Mouse (Mus musculus) heart, embryonic 11.5 days (tissue): ENCODE measurements at regions not wholly inside any gene's neighbourhood (a gene's known extent, or its start where the extent isn't known, plus 50 kb on each side); places are given as distances from the start of the nearest gene placed in this dataset.
"Not testable (repeated sequence)": the region's sequence is repeated elsewhere in the genome, so short reads cannot be mapped to it uniquely, and the experiment has no call there.

Source experiments
- ATAC-seq: fragments of 200-750 bp; cut with Nextera tagmentation; replicated peaks from 2 replicates; pipeline ENCODE4 v1.8.0; 2017; ENCODE audit warnings: moderate library complexity; ENCODE audit not compliant: insufficient number of reproducible peaks, low FRiP score, low TSS enrichment
- H3K27ac ChIP-seq: fragments of 300-500 bp; sonication (generic); 2 replicates; pipeline ENCODE4 v1.5.1; 2014; ENCODE audit warnings: mild to moderate bottlenecking, low read depth, low read length
- H3K27me3 ChIP-seq: fragments of 300-500 bp; sonication (generic); 2 replicates; pipeline ENCODE4 v1.6.1; 2014; ENCODE audit warnings: mild to moderate bottlenecking, low read length, mixed read lengths; ENCODE audit not compliant: control insufficient read depth, insufficient read depth
- H3K36me3 ChIP-seq: fragments of 300-500 bp; sonication (generic); 2 replicates; pipeline ENCODE4 v1.6.1; 2014; ENCODE audit warnings: mild to moderate bottlenecking, low read length, moderate library complexity, mixed read lengths; ENCODE audit not compliant: control insufficient read depth, insufficient read depth
- H3K4me1 ChIP-seq: fragments of 300-500 bp; sonication (generic); 2 replicates; pipeline ENCODE4 v1.6.1; 2014; ENCODE audit warnings: low read length; ENCODE audit not compliant: control insufficient read depth, insufficient read depth
- H3K4me2 ChIP-seq: fragments of 300-500 bp; sonication (generic); 2 replicates; pipeline ENCODE4 v1.6.1; 2014; ENCODE audit warnings: mild to moderate bottlenecking, moderate library complexity
- H3K4me3 ChIP-seq: fragments of 300-500 bp; sonication (generic); 2 replicates; pipeline ENCODE4 v1.5.1; 2014; ENCODE audit warnings: low read depth, low read length
- H3K9ac ChIP-seq: fragments of 300-500 bp; sonication (generic); 2 replicates; pipeline ENCODE4 v1.6.1; 2014; ENCODE audit warnings: mild to moderate bottlenecking, low read depth, low read length, moderate library complexity
- H3K9me3 ChIP-seq: fragments of 300-500 bp; sonication (generic); replicated peaks from 2 replicates; pipeline ENCODE4 v1.6.1; 2016; ENCODE audit warnings: low read length; ENCODE audit not compliant: control insufficient read depth
- WGBS: fragments of 180-500 bp; shearing (Covaris S2); extraction: QIAGEN DNeasy Blood & Tissue Kit; methylation state at CpG from one replicate; pipeline ENCODE4 v1.1.7; 2014; ENCODE audit not compliant: insufficient replicate concordance; 5-methylcytosine and 5-hydroxymethylcytosine counted together

- Histone ChIP-seq H3K4me1 (no peaks in the 10 kb centered on the region), H3K9me3 (no peaks in the 10 kb centered on the region), H3K9ac (no peak overlapping the region), H3K4me3 (no peak overlapping the region), H3K27me3 (no peaks in the 10 kb centered on the region), H3K36me3 (no peaks in the 10 kb centered on the region), H3K27ac (no peak overlapping the region), H3K4me2 (no peak overlapping the region)
- ATAC-seq, result no peak; the same call in 1 of the 2 replicates
- 67% methylated on average over 12 of the region's 12 CpGs for WGBS
These were observed 94.8 kb upstream of the A430005L14Rik start for GRCm38 (mm10) chr4:153862121-153862660.

- ATAC-seq, result no peak
- Histone ChIP-seq H3K27ac (no peak overlapping the region), H3K4me3 (no peak overlapping the region), H3K4me2 (no peak overlapping the region), H3K9me3 (no peaks in the 10 kb centered on the region), H3K9ac (no peak overlapping the region), H3K27me3 (no peaks in the 10 kb centered on the region), H3K4me1 (no peaks in the 10 kb centered on the region), H3K36me3 (no peaks in the 10 kb centered on the region)
- whole genome bisulfite sequencing, result 71% methylated on average over 3 of the region's 3 CpGs
These were observed 84.7 kb upstream of the A430005L14Rik start for GRCm38 (mm10) chr4:153872346-153872745.

GRCm38 (mm10) chr4:153875036-153875435 is 82.0 kb upstream of the A430005L14Rik start:
- not testable (repeated sequence) for H3K4me3 ChIP-seq, ATAC-seq, H3K4me2 ChIP-seq, H3K4me1 ChIP-seq, H3K27me3 ChIP-seq, H3K9ac ChIP-seq, H3K27ac ChIP-seq, H3K9me3 ChIP-seq, H3K36me3 ChIP-seq
- WGBS, result 67% methylated on average over 1 of the region's 1 CpGs

- Histone ChIP-seq H3K27ac (no peak overlapping the region), H3K9me3 (no peaks in the 10 kb centered on the region), H3K27me3 (no peaks in the 10 kb centered on the region), H3K4me2 (no peak overlapping the region), H3K4me3 (no peak overlapping the region), H3K4me1 (no peaks in the 10 kb centered on the region), H3K9ac (no peak overlapping the region), H3K36me3 (no peaks in the 10 kb centered on the region)
- ATAC-seq, result peak; percentile 69
- 57% methylated on average over 7 of the region's 7 CpGs for WGBS
These were observed 79.9 kb upstream of the A430005L14Rik start for GRCm38 (mm10) chr4:153876954-153877642.

GRCm38 (mm10) chr4:153883057-153883456 is 74.0 kb upstream of the A430005L14Rik start:
- H3K4me2 ChIP-seq, result no peak overlapping the region
- WGBS, result 21% methylated on average over 3 of the region's 3 CpGs
- no peak overlapping the region for H3K27ac ChIP-seq
- ATAC-seq, result no peak
- H3K27me3 ChIP-seq, result no peaks in the 10 kb centered on the region
- H3K4me1 ChIP-seq, result no peaks in the 10 kb centered on the region
- H3K9ac ChIP-seq, result no peak overlapping the region
- no peak overlapping the region for H3K4me3 ChIP-seq
- H3K36me3 ChIP-seq, result no peaks in the 10 kb centered on the region
- H3K9me3 ChIP-seq, result no peaks in the 10 kb centered on the region

- no peak overlapping the region for H3K4me2 ChIP-seq
- ATAC-seq, result no peak
These were observed 73.0 kb upstream of the A430005L14Rik start for GRCm38 (mm10) chr4:153884044-153884443.

GRCm38 (mm10) chr4:153885836-153886235 is 71.2 kb upstream of the A430005L14Rik start:
- no peaks in the 10 kb centered on the region for H3K27me3 ChIP-seq
- no peak overlapping the region for H3K4me3 ChIP-seq
- no peaks in the 10 kb centered on the region for H3K36me3 ChIP-seq
- ATAC-seq, result no peak
- no peak overlapping the region for H3K9ac ChIP-seq
- no peak overlapping the region for H3K4me2 ChIP-seq
- H3K9me3 ChIP-seq, result no peaks in the 10 kb centered on the region
- 70% methylated on average over 6 of the region's 6 CpGs for WGBS
- H3K27ac ChIP-seq, result no peak overlapping the region
- no peaks in the 10 kb centered on the region for H3K4me1 ChIP-seq

More at GRCm38 (mm10) chr4:153884044-153884443, 73.0 kb upstream of the A430005L14Rik start:
- no peaks in the 10 kb centered on the region for H3K27me3 ChIP-seq
- no peak overlapping the region for H3K4me3 ChIP-seq
- no peaks in the 10 kb centered on the region for H3K9me3 ChIP-seq
- no peaks in the 10 kb centered on the region for H3K36me3 ChIP-seq
- H3K9ac ChIP-seq, result no peak overlapping the region
- H3K4me1 ChIP-seq, result no peaks in the 10 kb centered on the region
- no peak overlapping the region for H3K27ac ChIP-seq

GRCm38 (mm10) chr4:153890130-153890529 is 66.9 kb upstream of the A430005L14Rik start:
- Histone ChIP-seq H3K9me3 (no peaks in the 10 kb centered on the region), H3K9ac (no peak overlapping the region), H3K4me2 (no peak overlapping the region), H3K4me1 (no peaks in the 10 kb centered on the region), H3K27me3 (no peaks in the 10 kb centered on the region), H3K36me3 (no peaks in the 10 kb centered on the region), H3K4me3 (no peak overlapping the region), H3K27ac (no peak overlapping the region)
- no peak for ATAC-seq
- 82% methylated on average over 9 of the region's 9 CpGs for WGBS

GRCm38 (mm10) chr4:153899721-153900120 is 57.3 kb upstream of the A430005L14Rik start:
- H3K27ac ChIP-seq, result no peak overlapping the region
- no peak overlapping the region for H3K4me3 ChIP-seq
- H3K9me3 ChIP-seq, result no peaks in the 10 kb centered on the region
- ATAC-seq, result no peak
- no peaks in the 10 kb centered on the region for H3K4me1 ChIP-seq
- H3K4me2 ChIP-seq, result no peak overlapping the region
- no peaks in the 10 kb centered on the region for H3K27me3 ChIP-seq
- no peaks in the 10 kb centered on the region for H3K36me3 ChIP-seq
- H3K9ac ChIP-seq, result no peak overlapping the region
- WGBS, result 71% methylated on average over 7 of the region's 7 CpGs
